Mouse (Mus musculus): ENCODE measurements around the gene Acads. TPM values are rescaled to one million over a fixed set of nuclear protein-coding genes. Genes with fewer than 3 reads are reported as not detected.

Acads gene
- polyA plus RNA-seq, 2 experiments from 2014 or later, result 10.6 to 28.4 TPM

DNA sequence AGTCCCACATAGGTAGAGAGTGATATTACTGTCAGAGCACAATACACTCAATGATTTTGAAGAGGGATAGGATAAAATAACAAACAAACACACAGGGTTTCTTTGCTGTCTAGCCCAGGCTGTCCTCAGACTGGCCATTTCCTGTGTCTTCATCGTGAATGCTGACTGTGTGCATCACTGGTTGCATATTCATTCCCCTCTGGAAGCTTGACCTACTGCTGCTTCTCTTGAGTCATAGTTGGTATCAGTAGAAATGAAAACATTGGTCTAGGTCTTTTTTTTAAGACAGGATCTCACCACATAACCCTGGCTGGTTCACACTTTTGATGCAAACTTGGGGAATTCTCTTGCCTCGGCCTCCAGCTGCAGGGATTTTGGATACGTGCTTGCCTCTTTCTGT, 49.5 kb downstream of the Acads start:
- ATAC-seq, result no peak

DNA sequence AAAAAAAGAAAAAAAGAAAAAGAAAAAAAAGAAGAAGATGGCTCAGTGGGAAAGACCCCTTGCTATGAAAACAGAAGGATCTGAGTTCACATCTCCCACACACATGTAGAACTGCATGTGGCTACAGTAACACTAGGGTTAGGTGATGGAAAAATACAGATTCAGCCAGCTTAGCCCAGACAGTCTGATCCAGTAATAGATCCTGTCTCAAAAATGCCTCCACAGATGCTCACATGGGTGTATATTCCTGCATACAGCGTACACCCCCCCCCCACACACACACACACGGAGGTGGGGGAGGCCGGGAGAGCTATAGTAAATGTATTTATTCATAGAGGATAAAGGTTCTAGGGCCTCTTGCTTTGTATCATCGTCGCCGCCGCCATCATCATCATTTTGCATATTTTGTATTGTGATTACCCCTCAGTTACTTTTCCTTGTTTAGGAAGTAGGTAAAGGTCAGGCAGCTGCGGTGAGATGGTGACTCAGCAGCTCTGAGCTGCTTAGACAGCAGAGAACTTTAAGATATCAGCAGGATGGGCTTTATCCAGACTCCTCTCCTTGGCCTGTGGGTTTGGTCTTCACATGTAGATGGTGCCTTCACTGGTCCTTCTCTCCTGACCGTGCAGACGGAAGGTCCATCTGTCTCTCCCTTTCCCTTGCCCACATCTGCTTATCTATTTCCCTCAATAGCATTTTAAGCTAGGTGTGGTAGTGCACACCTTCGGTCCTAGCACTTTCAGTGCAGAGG, 50.3 kb downstream of the Acads start:
- ATAC-seq, result peak; percentile 47

DNA sequence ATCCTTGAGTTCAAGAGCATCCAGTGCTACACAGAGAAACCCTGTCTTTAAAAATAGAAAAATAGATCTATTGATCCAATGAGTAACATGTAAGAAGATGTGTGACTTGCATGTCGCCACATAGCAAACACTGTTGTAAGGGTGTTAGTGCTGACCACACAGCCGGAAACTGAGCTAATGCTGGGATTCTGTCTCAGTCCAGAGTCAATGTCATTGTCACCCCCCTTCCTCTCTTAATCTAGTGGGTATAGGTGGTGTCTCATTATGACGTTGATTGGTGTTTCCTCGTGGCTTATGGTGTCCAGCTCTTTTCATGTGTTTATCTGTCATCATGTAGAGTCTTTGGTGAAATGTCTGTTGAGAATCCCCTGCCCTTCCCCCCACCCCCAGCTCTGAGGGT, 52.9 kb downstream of the Acads start:
- ATAC-seq, result no peak

- no peak for ATAC-seq
Observed at GRCm38 (mm10) chr5:115063391-115063790, 55.8 kb downstream of the Acads start.

DNA sequence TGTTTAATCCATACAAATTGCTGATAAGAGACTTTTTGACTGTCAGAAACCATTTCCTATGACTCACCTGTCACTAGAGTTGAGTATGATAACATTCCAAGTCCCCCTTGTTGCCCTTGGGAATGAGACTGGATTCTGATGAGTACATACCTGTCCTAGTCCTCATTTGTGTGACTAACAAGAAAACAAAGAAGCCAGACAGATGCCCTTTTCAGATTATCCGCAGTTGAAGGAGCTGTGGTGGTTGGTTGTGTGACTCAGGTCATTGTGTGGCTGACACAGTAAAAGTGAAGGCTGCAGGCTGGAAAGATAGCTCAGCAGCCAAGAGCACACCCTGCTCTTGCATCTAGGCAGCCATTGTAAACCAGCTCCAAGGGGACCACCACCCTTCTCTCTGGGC, 56.6 kb downstream of the Acads start:
- no peak for ATAC-seq

- ATAC-seq, result no peak
Observed at GRCm38 (mm10) chr5:115060977-115061376, 58.2 kb downstream of the Acads start.

Other genes with a start within 250 kb of the Acads start
- 10 to 100 TPM; 19.0 to 21.2 TPM for gene Oasl2, start 222.4 kb downstream of the Acads start, polyA plus RNA-seq (2017; shearing (Covaris generic))
- gene Oasl1, start 196.1 kb downstream of the Acads start, polyA plus RNA-seq (2017; shearing (Covaris generic)), result 1 to 10 TPM; 5.8 to 9.1 TPM
- 10 to 100 TPM; 34.5 to 46.3 TPM for gene 2210016L21Rik, start 177.2 kb downstream of the Acads start, polyA plus RNA-seq (2017; shearing (Covaris generic))
- gene Hnf1a, start 148.3 kb downstream of the Acads start, polyA plus RNA-seq (2017; shearing (Covaris generic)), result under 1 TPM in 1 of 2 experiments, not detected in 1; 0.09 TPM
- 10 to 100 TPM; 10.2 to 14.2 TPM for gene Sppl3, start 108.2 kb downstream of the Acads start, polyA plus RNA-seq (2017; shearing (Covaris generic))
- 10 to 100 TPM; 15.1 to 18.1 TPM for gene Gm10401, start 21.1 kb downstream of the Acads start, polyA plus RNA-seq (2017; shearing (Covaris generic))
- 10 to 100 TPM; 16.1 to 16.4 TPM for gene Unc119b, start 15.6 kb upstream of the Acads start, polyA plus RNA-seq (2017; shearing (Covaris generic))
- 10 to 100 TPM; 28.9 to 37.0 TPM for gene Mlec, start 38.8 kb upstream of the Acads start, polyA plus RNA-seq (2017; shearing (Covaris generic))
- not detected for gene Cabp1, start 75.0 kb upstream of the Acads start, polyA plus RNA-seq (2017; shearing (Covaris generic))
- gene Pop5, start 116.5 kb upstream of the Acads start, polyA plus RNA-seq (2017; shearing (Covaris generic)), result 100 to 1,000 TPM in 1 of 2 experiments, 10 to 100 TPM in 1; 84.0 to 114 TPM
- gene Rnf10, start 153.6 kb upstream of the Acads start, polyA plus RNA-seq (2017; shearing (Covaris generic)), result 10 to 100 TPM; 30.5 to 36.5 TPM
- 10 to 100 TPM; 32.2 to 43.3 TPM for gene Coq5, start 160.3 kb upstream of the Acads start, polyA plus RNA-seq (2017; shearing (Covaris generic))
- gene Dynll1, start 181.7 kb upstream of the Acads start, polyA plus RNA-seq (2017; shearing (Covaris generic)), result 100 to 1,000 TPM; 272 to 484 TPM
- 10 to 100 TPM; 13.9 to 26.3 TPM for gene Srsf9, start 207.8 kb upstream of the Acads start, polyA plus RNA-seq (2017; shearing (Covaris generic))
- gene Gatc, start 221.8 kb upstream of the Acads start, polyA plus RNA-seq (2017; shearing (Covaris generic)), result 10 to 100 TPM; 11.8 to 13.6 TPM
- 10 to 100 TPM; 50.6 to 54.3 TPM for gene Triap1, start 221.9 kb upstream of the Acads start, polyA plus RNA-seq (2017; shearing (Covaris generic))
- 100 to 1,000 TPM; 486 to 529 TPM for gene Cox6a1, start 229.6 kb upstream of the Acads start, polyA plus RNA-seq (2017; shearing (Covaris generic))

All from CD4-positive, CD25-positive, alpha-beta regulatory T cell, adult 4 months (primary cell).